Mouse (Mus musculus): ENCODE results near the gene Fbrs. TPM values are rescaled to one million over a fixed set of nuclear protein-coding genes. Genes with fewer than 3 reads are reported as not detected.

The Fbrs gene
- 7.7 TPM for polyA plus RNA-seq (2014; fragmentation: Illumina TruSeq; extraction: RNeasy Lipid Tissue Mini Kit (QIAGEN cat#74804))

DNA sequence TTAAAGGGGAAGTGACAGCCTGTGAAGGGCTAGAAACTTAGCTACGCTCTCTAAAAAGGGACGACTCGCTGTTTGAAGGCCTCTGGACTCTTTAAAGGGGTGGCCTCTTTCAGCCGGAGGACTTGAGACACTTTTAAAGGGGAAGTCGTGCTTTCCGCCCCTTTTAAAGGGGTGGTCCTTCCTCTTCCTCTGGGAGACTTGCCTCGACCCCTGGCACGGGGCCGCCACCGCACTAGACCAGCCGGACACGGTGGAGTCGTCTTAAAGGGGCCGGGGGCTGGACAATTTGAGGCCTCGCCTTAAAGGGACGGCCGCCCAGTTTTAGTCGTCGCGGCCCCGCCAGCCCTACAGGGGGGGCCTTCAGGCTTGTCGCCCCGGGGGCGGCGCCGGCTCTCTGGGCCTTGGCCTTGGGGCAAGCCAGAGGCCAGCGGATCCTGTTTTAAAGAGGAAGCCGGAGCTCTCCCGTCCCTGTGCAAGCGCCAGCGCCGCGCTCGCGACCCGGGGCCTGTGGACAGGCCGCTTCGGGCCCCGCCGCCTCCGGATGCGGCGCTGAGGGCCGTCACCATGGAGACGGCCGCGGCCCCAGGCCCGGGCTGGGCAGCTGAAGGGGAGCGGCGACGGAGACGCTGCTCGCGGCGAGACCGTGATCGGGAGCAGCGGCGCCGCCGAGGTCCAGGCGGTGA lies at the start of gene Fbrs:
TSS of gene Fbrs (plus strand) at position 565 of the 683 bp plus-strand sequence.

DNA sequence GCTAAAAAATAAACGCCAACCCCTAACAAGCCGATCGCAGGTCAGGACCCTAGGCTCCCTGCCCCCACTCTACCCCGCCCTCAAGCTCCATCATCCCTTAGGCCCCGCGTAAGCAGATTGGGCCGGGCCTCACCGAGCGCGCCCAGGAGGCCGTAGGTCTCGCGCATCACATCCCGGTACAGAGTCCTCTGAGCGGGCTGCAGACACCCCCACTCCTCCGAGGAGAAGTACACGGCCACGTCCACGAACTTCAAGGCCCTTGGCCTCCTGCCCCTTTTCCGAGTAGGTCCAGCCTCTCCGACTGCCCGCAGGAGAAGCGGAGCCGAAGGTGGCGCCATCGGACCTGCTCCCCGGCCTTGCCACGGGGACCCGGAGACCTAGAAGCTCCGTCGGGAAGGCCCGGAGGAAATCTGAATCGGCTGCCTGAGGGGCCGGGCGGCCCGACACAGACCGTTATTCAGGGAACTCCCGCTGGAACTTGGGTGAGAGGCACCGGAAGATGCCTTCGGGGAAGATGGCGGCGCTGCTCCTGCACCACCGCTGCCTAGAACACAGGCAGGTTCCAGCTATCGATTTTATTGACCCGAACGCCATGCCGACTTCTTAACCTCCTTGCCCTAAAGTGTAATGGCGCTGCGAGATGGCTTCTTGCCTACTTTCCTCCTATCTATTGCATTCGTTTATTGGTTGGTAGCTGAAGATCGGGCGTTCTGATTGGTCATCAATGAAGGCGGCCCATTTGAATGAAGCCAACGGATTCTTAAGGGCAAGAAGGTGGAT lies 30.3 kb upstream of the Fbrs start, which contains the start of gene Zfp689:
TSS of gene Zfp689 (minus strand) at position 638 of the 780 bp plus-strand sequence.

DNA sequence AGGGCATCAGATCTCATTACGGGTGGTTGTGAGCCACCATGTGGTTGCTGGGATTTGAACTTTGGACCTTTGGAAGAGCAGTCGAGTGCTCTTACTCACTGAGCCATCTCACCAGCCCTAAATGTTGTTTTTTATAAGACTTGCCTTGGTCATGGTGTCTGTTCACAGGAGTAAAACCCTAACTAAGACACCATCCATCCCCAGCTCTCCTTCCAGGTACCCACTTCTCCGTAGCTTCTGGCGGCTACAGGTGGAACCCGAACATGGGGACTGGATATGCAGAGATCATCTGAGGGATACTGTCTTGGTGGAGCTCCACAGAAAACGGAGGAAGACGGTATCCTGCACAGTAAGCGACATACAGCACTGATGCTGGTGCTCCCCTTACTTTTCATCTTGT lies 19.7 kb upstream of the Fbrs start, which contains the start of gene Prr14:
TSS of gene Prr14 (plus strand) at position 301 of the 400 bp plus-strand sequence.

DNA sequence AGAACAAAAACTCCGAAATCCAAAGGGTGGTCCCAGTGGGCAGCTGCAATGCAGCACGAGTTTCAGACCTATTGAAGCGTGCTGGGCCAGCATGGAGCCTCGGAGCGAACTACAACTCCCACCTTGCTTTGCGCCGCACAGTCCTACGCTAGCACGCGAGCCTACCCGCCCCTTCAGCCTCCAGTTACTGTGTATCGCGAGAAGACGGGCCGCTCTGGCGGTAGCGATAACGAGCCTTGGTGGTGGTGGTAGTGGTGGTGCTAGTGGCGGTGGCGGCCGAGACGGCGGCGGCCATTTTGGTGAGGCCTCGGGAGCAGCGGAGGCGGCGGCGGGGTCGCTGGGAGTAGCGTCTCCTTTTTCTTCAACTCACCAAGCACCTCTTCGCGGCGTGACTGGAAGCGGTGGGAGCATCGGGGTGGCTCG lies 32.8 kb downstream of the Fbrs start, which contains the start of gene Srcap:
TSS of gene Srcap (plus strand) at position 176 of the 423 bp plus-strand sequence.

DNA sequence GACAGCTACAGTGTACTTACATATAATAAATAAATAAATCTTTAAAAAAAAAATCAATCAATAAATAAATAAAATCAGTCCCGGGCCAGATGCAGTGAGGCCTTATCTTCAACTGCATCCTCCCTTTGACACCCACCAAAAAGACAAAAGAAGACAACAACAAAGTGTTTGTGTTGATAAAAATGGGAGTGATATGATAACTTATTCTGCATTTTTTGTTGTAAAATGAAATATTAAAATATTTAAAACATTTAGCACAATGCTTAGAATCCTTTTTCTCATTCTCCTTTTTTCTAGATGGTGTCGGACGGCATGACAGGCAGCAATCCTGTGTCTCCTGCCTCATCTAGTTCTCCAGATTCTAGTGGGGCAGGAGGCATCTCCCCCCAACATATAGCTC lies 40.3 kb downstream of the Fbrs start, which contains the start of gene Gm42715:
TSS of gene Gm42715 (plus strand) at position 301 of the 400 bp plus-strand sequence.

Other genes with a start within 250 kb of the Fbrs start
- gene Zfp553, start 246.1 kb upstream of the Fbrs start, polyA plus RNA-seq (2014; fragmentation: Illumina TruSeq; extraction: RNeasy Lipid Tissue Mini Kit (QIAGEN cat#74804)), result 3.2 TPM
- gene Sept1, start 246.1 kb upstream of the Fbrs start, polyA plus RNA-seq (2014; fragmentation: Illumina TruSeq; extraction: RNeasy Lipid Tissue Mini Kit (QIAGEN cat#74804)), result 1.4 TPM
- not detected for gene Zfp771, start 234.9 kb upstream of the Fbrs start, polyA plus RNA-seq (2014; fragmentation: Illumina TruSeq; extraction: RNeasy Lipid Tissue Mini Kit (QIAGEN cat#74804))
- not detected for gene Dctpp1, start 218.5 kb upstream of the Fbrs start, polyA plus RNA-seq (2014; fragmentation: Illumina TruSeq; extraction: RNeasy Lipid Tissue Mini Kit (QIAGEN cat#74804))
- 23.0 TPM for gene Sephs2, start 205.1 kb upstream of the Fbrs start, polyA plus RNA-seq (2014; fragmentation: Illumina TruSeq; extraction: RNeasy Lipid Tissue Mini Kit (QIAGEN cat#74804))
- 0.68 TPM for gene Itgal, start 182.9 kb upstream of the Fbrs start, polyA plus RNA-seq (2014; fragmentation: Illumina TruSeq; extraction: RNeasy Lipid Tissue Mini Kit (QIAGEN cat#74804))
- gene Zfp768, start 133.6 kb upstream of the Fbrs start, polyA plus RNA-seq (2014; fragmentation: Illumina TruSeq; extraction: RNeasy Lipid Tissue Mini Kit (QIAGEN cat#74804)), result 3.3 TPM
- gene Zfp747, start 103.1 kb upstream of the Fbrs start, polyA plus RNA-seq (2014; fragmentation: Illumina TruSeq; extraction: RNeasy Lipid Tissue Mini Kit (QIAGEN cat#74804)), result 3.6 TPM
- gene 9130019O22Rik, start 92.0 kb upstream of the Fbrs start, polyA plus RNA-seq (2014; fragmentation: Illumina TruSeq; extraction: RNeasy Lipid Tissue Mini Kit (QIAGEN cat#74804)), result 2.4 TPM
- 1.1 TPM for gene E430018J23Rik, start 85.6 kb upstream of the Fbrs start, polyA plus RNA-seq (2014; fragmentation: Illumina TruSeq; extraction: RNeasy Lipid Tissue Mini Kit (QIAGEN cat#74804))
- gene Zfp764, start 72.4 kb upstream of the Fbrs start, polyA plus RNA-seq (2014; fragmentation: Illumina TruSeq; extraction: RNeasy Lipid Tissue Mini Kit (QIAGEN cat#74804)), result 4.1 TPM
- 0.86 TPM for gene Zfp688, start 57.1 kb upstream of the Fbrs start, polyA plus RNA-seq (2014; fragmentation: Illumina TruSeq; extraction: RNeasy Lipid Tissue Mini Kit (QIAGEN cat#74804))
- 3.1 TPM for gene Zfp689, start 30.0 kb upstream of the Fbrs start, polyA plus RNA-seq (2014; fragmentation: Illumina TruSeq; extraction: RNeasy Lipid Tissue Mini Kit (QIAGEN cat#74804))
- gene Prr14, start 19.6 kb upstream of the Fbrs start, polyA plus RNA-seq (2014; fragmentation: Illumina TruSeq; extraction: RNeasy Lipid Tissue Mini Kit (QIAGEN cat#74804)), result 18.0 TPM
- 11.4 TPM for gene Srcap, start 32.8 kb downstream of the Fbrs start, polyA plus RNA-seq (2014; fragmentation: Illumina TruSeq; extraction: RNeasy Lipid Tissue Mini Kit (QIAGEN cat#74804))
- gene Gm42715, start 40.4 kb downstream of the Fbrs start, polyA plus RNA-seq (2014; fragmentation: Illumina TruSeq; extraction: RNeasy Lipid Tissue Mini Kit (QIAGEN cat#74804)), result 6.7 TPM
- gene Tmem265, start 82.2 kb downstream of the Fbrs start, polyA plus RNA-seq (2014; fragmentation: Illumina TruSeq; extraction: RNeasy Lipid Tissue Mini Kit (QIAGEN cat#74804)), result not detected
- gene Phkg2, start 94.1 kb downstream of the Fbrs start, polyA plus RNA-seq (2014; fragmentation: Illumina TruSeq; extraction: RNeasy Lipid Tissue Mini Kit (QIAGEN cat#74804)), result 7.7 TPM
- gene Ccdc189, start 109.4 kb downstream of the Fbrs start, polyA plus RNA-seq (2014; fragmentation: Illumina TruSeq; extraction: RNeasy Lipid Tissue Mini Kit (QIAGEN cat#74804)), result not detected
- gene Rnf40, start 109.6 kb downstream of the Fbrs start, polyA plus RNA-seq (2014; fragmentation: Illumina TruSeq; extraction: RNeasy Lipid Tissue Mini Kit (QIAGEN cat#74804)), result 2.9 TPM
- gene Zfp629, start 136.6 kb downstream of the Fbrs start, polyA plus RNA-seq (2014; fragmentation: Illumina TruSeq; extraction: RNeasy Lipid Tissue Mini Kit (QIAGEN cat#74804)), result 11.5 TPM
- 6.5 TPM for gene Bcl7c, start 229.7 kb downstream of the Fbrs start, polyA plus RNA-seq (2014; fragmentation: Illumina TruSeq; extraction: RNeasy Lipid Tissue Mini Kit (QIAGEN cat#74804))
- gene Ctf1, start 233.5 kb downstream of the Fbrs start, polyA plus RNA-seq (2014; fragmentation: Illumina TruSeq; extraction: RNeasy Lipid Tissue Mini Kit (QIAGEN cat#74804)), result 2.4 TPM